Mouse (Mus musculus): ENCODE data around the gene Slc34a3. TPM values are rescaled to one million over a fixed set of nuclear protein-coding genes. Genes with fewer than 3 reads are reported as not detected.

Slc34a3 gene
- polyA plus RNA-seq, 1 experiment from 2014 or later, result not detected

GRCm38 (mm10) chr2:25185625-25186574 is 48.3 kb downstream of the Slc34a3 start:
- Histone ChIP-seq H3K4me3 (peak overlapping the region; percentile 59), H3K4me1 (peaks cover 37% of the 10 kb centered on the region), H3K9me3 (no peaks in the 10 kb centered on the region), H3K27me3 (replicated peaks) (peaks cover 51% of the 10 kb centered on the region), H3K4me2 (peak overlapping the region; percentile 90), H3K27ac (replicated peaks) (peak overlapping the region; percentile 74), H3K9ac (peak overlapping the region; percentile 77), H3K36me3 (no peaks in the 10 kb centered on the region)
- peak; percentile 20; the same call in 1 of the 2 replicates for ATAC-seq (ENCODE audit: extremely low read depth, insufficient number of reproducible peaks, low FRiP score, low TSS enrichment)
- under 1% methylated on average over 64 of the region's 64 CpGs for WGBS

- H3K9me3 ChIP-seq, result no peaks in the 10 kb centered on the region
- ATAC-seq (ENCODE audit: extremely low read depth, insufficient number of reproducible peaks, low FRiP score, low TSS enrichment), result no peak
- no peak overlapping the region for H3K9ac ChIP-seq
- no peak overlapping the region; the same call in 1 of the 2 replicates for H3K27ac ChIP-seq (replicated peaks)
- no peak overlapping the region for H3K4me3 ChIP-seq
- no peak overlapping the region for H3K4me2 ChIP-seq
- WGBS, result 94% methylated on average over 7 of the region's 7 CpGs
- no peaks in the 10 kb centered on the region for H3K36me3 ChIP-seq
- peaks cover 48% of the 10 kb centered on the region for H3K4me1 ChIP-seq
- peaks cover 61% of the 10 kb centered on the region for H3K27me3 ChIP-seq (replicated peaks)
These were observed 49.7 kb downstream of the Slc34a3 start for GRCm38 (mm10) chr2:25184496-25184895.

GRCm38 (mm10) chr2:25183336-25183735 is 50.8 kb downstream of the Slc34a3 start:
- Histone ChIP-seq H3K36me3 (no peaks in the 10 kb centered on the region), H3K27ac (replicated peaks) (no peak overlapping the region), H3K4me3 (peak overlapping the region; percentile 63; the same call in 1 of the 2 replicates), H3K4me2 (peak overlapping the region; percentile 82), H3K9ac (no peak overlapping the region), H3K4me1 (peaks cover 56% of the 10 kb centered on the region), H3K9me3 (no peaks in the 10 kb centered on the region), H3K27me3 (replicated peaks) (peaks cover 73% of the 10 kb centered on the region)
- ATAC-seq (ENCODE audit: extremely low read depth, insufficient number of reproducible peaks, low FRiP score, low TSS enrichment), result no peak
- 55% methylated on average over 2 of the region's 2 CpGs for WGBS

GRCm38 (mm10) chr2:25182664-25183063 is 51.5 kb downstream of the Slc34a3 start:
- H3K4me1 ChIP-seq, result peaks cover 63% of the 10 kb centered on the region
- no peaks in the 10 kb centered on the region for H3K9me3 ChIP-seq
- no peak for ATAC-seq (ENCODE audit: extremely low read depth, insufficient number of reproducible peaks, low FRiP score, low TSS enrichment)
- peak overlapping the region; percentile 65; the same call in 1 of the 2 replicates for H3K9ac ChIP-seq
- WGBS, result 34% methylated on average over 6 of the region's 6 CpGs
- no peak overlapping the region for H3K27ac ChIP-seq (replicated peaks)
- H3K36me3 ChIP-seq, result no peaks in the 10 kb centered on the region
- H3K4me2 ChIP-seq, result peak overlapping the region; percentile 82
- H3K27me3 ChIP-seq (replicated peaks), result peaks cover 75% of the 10 kb centered on the region
- peak overlapping the region; percentile 63 for H3K4me3 ChIP-seq

- peak overlapping the region; percentile 63 for H3K4me3 ChIP-seq
- H3K9ac ChIP-seq, result peak overlapping the region; percentile 80
- H3K27ac ChIP-seq (replicated peaks), result peak overlapping the region; percentile 78
- no peaks in the 10 kb centered on the region for H3K9me3 ChIP-seq
- no peaks in the 10 kb centered on the region for H3K36me3 ChIP-seq
- WGBS, result under 1% methylated on average over 17 of the region's 17 CpGs
- H3K4me2 ChIP-seq, result peak overlapping the region; percentile 82
- peaks cover 78% of the 10 kb centered on the region for H3K27me3 ChIP-seq (replicated peaks)
- H3K4me1 ChIP-seq, result peaks cover 70% of the 10 kb centered on the region
- ATAC-seq (ENCODE audit: extremely low read depth, insufficient number of reproducible peaks, low FRiP score, low TSS enrichment), result no peak
These were observed 52.2 kb downstream of the Slc34a3 start for GRCm38 (mm10) chr2:25181891-25182397.

- Histone ChIP-seq H3K4me3 (peak overlapping the region; percentile 63), H3K27ac (replicated peaks) (peak overlapping the region; percentile 78), H3K4me1 (peaks cover 77% of the 10 kb centered on the region), H3K9me3 (no peaks in the 10 kb centered on the region), H3K27me3 (replicated peaks) (peaks cover 81% of the 10 kb centered on the region), H3K36me3 (no peaks in the 10 kb centered on the region), H3K9ac (peak overlapping the region; percentile 80), H3K4me2 (peak overlapping the region; percentile 82)
- under 1% methylated on average over 98 of the region's 100 CpGs for WGBS
- ATAC-seq (ENCODE audit: extremely low read depth, insufficient number of reproducible peaks, low FRiP score, low TSS enrichment), result peak; percentile 27; the same call in 1 of the 2 replicates
These were observed 52.9 kb downstream of the Slc34a3 start for GRCm38 (mm10) chr2:25180973-25181890.

GRCm38 (mm10) chr2:25180478-25180903 is 53.7 kb downstream of the Slc34a3 start, which contains the start of gene Nrarp:
Gene Nrarp (plus strand): TSS chr2:25180758.
- peak within 1 kb of the TSS; percentile 78 for H3K27ac ChIP-seq (replicated peaks)
- peaks cover 72% of the 10 kb centered on the region for H3K4me1 ChIP-seq
- peak within 1 kb of the TSS; percentile 63 for H3K4me3 ChIP-seq
- H3K4me2 ChIP-seq, result peak within 1 kb of the TSS; percentile 82
- WGBS, result under 1% methylated on average over 35 of the region's 35 CpGs
- H3K27me3 ChIP-seq (replicated peaks), result peaks cover 89% of the 10 kb centered on the region
- ATAC-seq (ENCODE audit: extremely low read depth, insufficient number of reproducible peaks, low FRiP score, low TSS enrichment), result peak; percentile 76
- H3K36me3 ChIP-seq, result no peaks in the 10 kb centered on the region
- no peaks in the 10 kb centered on the region for H3K9me3 ChIP-seq
- H3K9ac ChIP-seq, result peak within 1 kb of the TSS; percentile 80

- no peaks in the 10 kb centered on the region for H3K36me3 ChIP-seq
- peak overlapping the region; percentile 63 for H3K4me3 ChIP-seq
- H3K4me1 ChIP-seq, result peaks cover 67% of the 10 kb centered on the region
- peaks cover 85% of the 10 kb centered on the region for H3K27me3 ChIP-seq (replicated peaks)
- no peak overlapping the region for H3K27ac ChIP-seq (replicated peaks)
- WGBS, result 57% methylated on average over 15 of the region's 15 CpGs
- no peaks in the 10 kb centered on the region for H3K9me3 ChIP-seq
- no peak for ATAC-seq (ENCODE audit: extremely low read depth, insufficient number of reproducible peaks, low FRiP score, low TSS enrichment)
- peak overlapping the region; percentile 60 for H3K9ac ChIP-seq
- peak overlapping the region; percentile 82 for H3K4me2 ChIP-seq
These were observed 54.5 kb downstream of the Slc34a3 start for GRCm38 (mm10) chr2:25179566-25180217.

Data from heart, embryonic 13.5 days (tissue).